In the genomic region with DNA sequence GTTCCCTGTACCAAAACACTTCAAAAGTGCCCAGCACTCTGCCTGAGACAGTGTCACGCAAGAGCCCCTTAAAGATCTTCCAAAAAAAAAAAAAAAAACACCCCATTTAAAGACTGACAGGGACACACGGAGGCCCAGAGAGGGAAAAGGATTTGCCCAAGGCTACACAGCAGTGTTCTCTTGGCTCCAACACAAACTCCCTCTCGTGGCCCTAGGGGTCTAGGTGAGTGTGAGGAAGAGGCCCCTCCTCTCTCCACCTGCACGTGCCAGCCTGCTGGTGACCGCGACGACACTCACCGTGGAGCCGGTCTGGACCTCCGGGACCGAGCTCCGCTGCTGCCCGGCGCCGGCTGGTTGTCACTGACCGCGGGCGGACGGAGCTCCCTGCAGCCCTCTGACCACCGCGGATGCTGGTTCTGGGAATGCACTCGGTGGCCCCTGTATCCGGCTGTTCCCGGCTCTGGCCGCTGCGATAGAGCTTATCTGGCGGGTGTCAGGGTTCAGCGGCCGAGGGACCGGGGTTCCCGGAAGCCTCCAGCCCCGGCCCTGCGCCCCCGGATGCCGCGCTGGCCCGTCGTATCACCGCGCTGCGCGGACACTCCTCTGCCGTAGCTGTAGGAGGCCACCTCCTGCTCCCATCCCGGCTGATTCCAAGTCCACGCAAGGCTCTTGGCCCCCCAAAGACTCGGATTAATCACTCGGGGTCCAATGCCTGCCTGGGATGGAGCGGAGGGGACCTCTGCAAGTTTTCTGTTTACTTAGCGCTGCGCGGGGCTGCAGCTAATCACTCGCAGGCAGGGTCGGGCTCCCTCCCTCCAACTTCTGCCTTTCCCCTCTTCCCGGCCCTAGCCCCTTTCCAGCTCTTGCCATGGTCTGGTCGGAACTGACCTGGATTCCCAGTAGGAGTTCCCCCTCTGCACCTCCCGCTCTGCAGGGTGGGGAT, we compare ENCODE assay signal across 8 mouse cellular contexts. TPM values are rescaled to one million over a fixed set of nuclear protein-coding genes. Genes with fewer than 3 reads are reported as not detected.
DNase-seq lines count a peak whose midpoint lies in the region; ATAC-seq and TF ChIP-seq lines count a peak whose summit lies in the region.

No protein-coding gene starts in this region.

- H3K27me3 ChIP-seq in hindbrain, embryonic 13.5 days: peaks cover 69% of the 10 kb centered on the region
- peaks cover 21% of the 10 kb centered on the region for H3K27me3 ChIP-seq in neural tube, embryonic 14.5 days (ENCODE audit: control insufficient read depth, insufficient read depth, low read length)

- no peaks in the 10 kb centered on the region for H3K9me3 ChIP-seq in hindbrain, embryonic 13.5 days
- no peaks in the 10 kb centered on the region for H3K9me3 ChIP-seq in neural tube, embryonic 14.5 days (ENCODE audit: control insufficient read depth, low read length)

- H3K4me2 ChIP-seq in hindbrain, embryonic 13.5 days: peak overlapping the region; percentile 73
- H3K4me2 ChIP-seq in neural tube, embryonic 14.5 days (ENCODE audit: low read depth, low read length): peak overlapping the region; percentile 57

- DNase-seq in ovary, postnatal 14 days (ENCODE audit: low spot score): peak; percentile 25
- DNase-seq in ovary, adult 18-20 months (ENCODE audit: low spot score): no peak
- peak; percentile 80 for DNase-seq in liver
- DNase-seq in urinary bladder, postnatal 10 days (ENCODE audit: low spot score): no peak
- no peak for DNase-seq in left cerebral cortex, adult 11 months (ENCODE audit: low spot score)

- no peak for ATAC-seq in hindbrain, embryonic 13.5 days (ENCODE audit: low FRiP score)
- no peak for ATAC-seq in neural tube, embryonic 14.5 days (ENCODE audit: low read depth)

- no peak for TF ChIP-seq CTCF in embryonic fibroblast, embryonic 13.5 days (IDR thresholded peaks at IDR 0.05; ENCODE audit: borderline replicate concordance, insufficient read depth, low read length)

- H3K4me3 ChIP-seq in embryonic fibroblast, embryonic 13.5 days (ENCODE audit: insufficient read depth, low read length): peak overlapping the region; percentile 44
- H3K4me3 ChIP-seq in hindbrain, embryonic 13.5 days: peak overlapping the region; percentile 41
- H3K4me3 ChIP-seq in neural tube, embryonic 14.5 days (ENCODE audit: low read depth, low read length): peak overlapping the region; percentile 29

- H3K27ac ChIP-seq in embryonic fibroblast, embryonic 13.5 days (ENCODE audit: insufficient read depth, low read length): no peak overlapping the region
- H3K27ac ChIP-seq in hindbrain, embryonic 13.5 days: no peak overlapping the region
- H3K27ac ChIP-seq in neural tube, embryonic 14.5 days (ENCODE audit: low read depth, low read length): no peak overlapping the region

- 0 out of 2 replicates have a peak, but pooled peaks cover 2% of the 10 kb centered on the region for H3K4me1 ChIP-seq in embryonic fibroblast, embryonic 13.5 days (ENCODE audit: control insufficient read depth, insufficient read depth, low read length)
- peaks cover 21% of the 10 kb centered on the region for H3K4me1 ChIP-seq in hindbrain, embryonic 13.5 days (replicated peaks)
- H3K4me1 ChIP-seq in neural tube, embryonic 14.5 days (ENCODE audit: control insufficient read depth, insufficient read depth, low read length): peaks cover 8% of the 10 kb centered on the region

- under 1% methylated on average over 56 of the region's 56 CpGs for WGBS in hindbrain, embryonic 13.5 days
- under 1% methylated on average over 56 of the region's 56 CpGs for WGBS in neural tube, embryonic 14.5 days

- H3K9ac ChIP-seq in hindbrain, embryonic 13.5 days: peak overlapping the region; percentile 60
- peak overlapping the region; percentile 48; the same call in 1 of the 2 replicates for H3K9ac ChIP-seq in neural tube, embryonic 14.5 days (replicated peaks; ENCODE audit: low read depth, low read length)

- TF ChIP-seq POLR2A in embryonic fibroblast, embryonic 13.5 days (IDR thresholded peaks at IDR 0.05; ENCODE audit: low read depth, low read length): peak; percentile 38

- no peaks in the 10 kb centered on the region for H3K36me3 ChIP-seq in hindbrain, embryonic 13.5 days
- H3K36me3 ChIP-seq in neural tube, embryonic 14.5 days (ENCODE audit: control insufficient read depth, insufficient read depth, low read length): no peaks in the 10 kb centered on the region

RNA-seq across cellular contexts. Expression of gene Pard6b, which starts 30.5 kb away (rescaled TPM):
- polyA plus RNA-seq in embryonic fibroblast, embryonic 13.5 days (2011; ENCODE audit: insufficient read length, low read depth, missing spikeins): 1.6 and 2.6 TPM in 2 replicates
- polyA plus RNA-seq in hindbrain, embryonic 13.5 days (2015; fragmentation: Nextera tagmentation; extraction: Ambion mirVana): 7.5 and 7.9 TPM in 2 replicates
- polyA plus RNA-seq in neural tube, embryonic 14.5 days (2014; fragmentation: Nextera tagmentation; extraction: Ambion mirVana): 8.5 and 11.2 TPM in 2 replicates

RNA-seq across cellular contexts. Expression of gene Ripor3, which starts 39.9 kb away (rescaled TPM):
- 2.8 and 4.3 TPM in 2 replicates for polyA plus RNA-seq in embryonic fibroblast, embryonic 13.5 days (2011; ENCODE audit: insufficient read length, low read depth, missing spikeins)
- 0.26 and 0.31 TPM in 2 replicates for polyA plus RNA-seq in hindbrain, embryonic 13.5 days (2015; fragmentation: Nextera tagmentation; extraction: Ambion mirVana)
- 0.09 and 0.63 TPM in 2 replicates for polyA plus RNA-seq in neural tube, embryonic 14.5 days (2014; fragmentation: Nextera tagmentation; extraction: Ambion mirVana)

Comparison
In these comparisons a context has a peak if more than half of its experiments do, and no peak if none do; other contexts are left out.
1. DNase-seq: peak in ovary, postnatal 14 days (single experiment) and liver (single experiment); none in ovary, adult 18-20 months (single experiment), urinary bladder, postnatal 10 days (single experiment) and left cerebral cortex, adult 11 months (single experiment).
2. Peak in every context shown above with its lines, with median percentiles within 50 percentile points of each other: H3K4me3 ChIP-seq.